Mouse (Mus musculus) olfactory bulb, adult 2 months (tissue): ENCODE data around the gene Bnc2.

ENCODE experiments used
- CTCF ChIP-seq: fragments of 200-500 bp; IDR thresholded peaks from 2 replicates; pipeline ENCODE4 v1.5.1; 2012; ENCODE audit warnings: low read depth, mild to moderate bottlenecking, low read length, moderate library complexity; ENCODE audit not compliant: insufficient read depth
- POLR2A ChIP-seq: fragments of 200-500 bp; IDR thresholded peaks from 2 replicates; pipeline ENCODE4 v1.6.1; 2012; ENCODE audit warnings: mild to moderate bottlenecking, low read depth, low read length, moderate library complexity; ENCODE audit not compliant: insufficient read depth

DNA sequence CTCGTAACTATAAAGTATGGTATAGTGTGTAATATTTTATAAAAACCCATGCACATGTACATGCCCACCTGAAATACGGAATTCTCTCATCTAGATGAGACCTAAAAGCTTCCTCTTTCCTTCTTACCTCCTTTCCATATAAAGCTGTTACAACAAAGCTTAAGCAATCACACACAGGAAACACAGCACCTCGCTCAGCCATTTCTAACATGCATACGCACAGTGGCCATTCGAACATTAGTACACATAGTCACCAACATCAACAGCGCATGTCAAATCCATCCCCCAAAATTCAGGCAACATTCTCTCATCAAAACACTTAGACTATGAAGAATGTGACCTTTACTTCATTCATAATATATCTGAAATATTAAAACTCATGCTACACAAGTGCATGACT, 176.6 kb downstream of the Bnc2 start:
- TF ChIP-seq CTCF, result no peak
- no peak for TF ChIP-seq POLR2A
